Mouse (Mus musculus) ovary, postnatal 36 days (tissue): Measurements from ENCODE around the gene Spred2.

ENCODE experiments used
- DNase-seq: peaks from one replicate; pipeline ENCODE4 v3.0.0; 2022; ENCODE audit warnings: low spot score, mixed read lengths

Spred2 gene

GRCm38 (mm10) chr11:19925149-19925975, 1.2 kb downstream of the Spred2 start:
- DNase-seq: peak; percentile 70

GRCm38 (mm10) chr11:19925976-19926842, 2.0 kb downstream of the Spred2 start:
- peak; percentile 34 for DNase-seq

DNA sequence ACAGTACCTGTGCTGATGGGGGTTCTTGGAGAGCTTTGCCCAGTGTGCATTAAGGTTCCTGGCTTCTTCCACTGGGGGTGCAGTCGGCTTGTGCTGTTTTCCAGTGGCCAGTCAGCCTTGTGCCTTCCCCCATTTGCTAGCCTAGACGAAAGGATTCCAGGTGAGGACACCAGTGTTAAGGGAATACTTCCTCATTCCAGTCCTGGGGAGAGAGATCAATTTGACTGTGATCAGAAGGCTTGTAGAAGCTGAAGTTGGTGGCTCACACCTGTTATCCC, 2.6 kb downstream of the Spred2 start:
- DNase-seq: no peak

- no peak for DNase-seq
Measured at GRCm38 (mm10) chr11:19928633-19929032, 4.5 kb downstream of the Spred2 start.

- no peak for DNase-seq
Measured at GRCm38 (mm10) chr11:19929087-19929865, 5.1 kb downstream of the Spred2 start.

DNA sequence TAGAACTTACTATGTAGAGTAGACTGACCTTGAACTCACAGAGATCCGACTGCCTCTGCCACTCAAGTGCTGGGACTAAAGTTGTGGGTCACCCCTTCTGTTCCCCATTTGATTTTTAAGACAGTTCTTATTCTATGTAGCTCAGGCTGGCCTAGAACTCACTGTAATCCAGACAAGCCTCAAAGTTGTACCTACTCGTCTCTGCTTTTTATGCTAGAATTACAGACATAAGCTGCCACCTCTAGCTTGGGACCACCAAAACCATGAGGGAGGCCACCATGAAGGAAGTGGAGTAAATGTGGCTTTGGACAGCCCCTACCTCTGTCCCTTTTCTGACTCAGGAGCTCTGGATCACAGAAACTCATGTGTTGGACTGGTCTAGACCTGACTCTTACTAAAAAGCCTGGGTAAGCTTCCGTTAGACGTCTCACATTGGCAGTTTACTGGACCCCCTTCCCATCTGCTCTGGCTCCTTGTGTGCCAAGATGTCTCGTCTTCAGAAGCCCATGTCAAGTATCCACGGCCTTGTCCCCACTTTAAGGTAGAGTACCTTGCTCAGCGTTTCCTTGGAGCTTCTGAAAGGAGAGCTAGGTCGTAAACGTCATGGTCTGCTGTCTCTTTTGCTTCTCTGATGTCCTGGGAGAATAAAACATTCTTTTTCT, 7.5 kb downstream of the Spred2 start:
- no peak for DNase-seq

DNA sequence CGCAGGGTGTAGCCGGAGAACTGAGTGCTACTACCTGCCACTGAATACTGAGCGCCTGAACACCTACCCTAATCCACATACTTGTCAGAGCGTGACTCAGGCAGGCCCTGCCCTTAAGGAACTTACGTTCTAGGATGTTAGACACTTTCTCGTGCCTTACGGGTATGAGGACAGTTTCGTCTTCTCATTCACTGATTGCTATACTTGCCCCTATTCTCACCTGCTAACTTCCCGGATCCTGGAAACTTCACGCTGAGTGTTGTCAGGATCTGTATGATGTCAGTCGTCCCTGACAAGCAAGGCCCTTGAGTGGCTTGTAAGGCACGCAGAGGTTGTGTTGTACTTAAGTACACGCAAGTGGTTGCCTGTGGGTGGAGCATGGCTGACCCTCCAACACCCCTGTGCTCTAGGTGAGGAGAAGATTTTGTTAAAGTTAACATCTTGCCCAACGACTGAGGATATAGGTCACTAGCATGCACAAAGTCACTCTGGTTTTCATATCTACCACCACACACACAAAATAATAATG, 8.9 kb downstream of the Spred2 start:
- DNase-seq: no peak

DNA sequence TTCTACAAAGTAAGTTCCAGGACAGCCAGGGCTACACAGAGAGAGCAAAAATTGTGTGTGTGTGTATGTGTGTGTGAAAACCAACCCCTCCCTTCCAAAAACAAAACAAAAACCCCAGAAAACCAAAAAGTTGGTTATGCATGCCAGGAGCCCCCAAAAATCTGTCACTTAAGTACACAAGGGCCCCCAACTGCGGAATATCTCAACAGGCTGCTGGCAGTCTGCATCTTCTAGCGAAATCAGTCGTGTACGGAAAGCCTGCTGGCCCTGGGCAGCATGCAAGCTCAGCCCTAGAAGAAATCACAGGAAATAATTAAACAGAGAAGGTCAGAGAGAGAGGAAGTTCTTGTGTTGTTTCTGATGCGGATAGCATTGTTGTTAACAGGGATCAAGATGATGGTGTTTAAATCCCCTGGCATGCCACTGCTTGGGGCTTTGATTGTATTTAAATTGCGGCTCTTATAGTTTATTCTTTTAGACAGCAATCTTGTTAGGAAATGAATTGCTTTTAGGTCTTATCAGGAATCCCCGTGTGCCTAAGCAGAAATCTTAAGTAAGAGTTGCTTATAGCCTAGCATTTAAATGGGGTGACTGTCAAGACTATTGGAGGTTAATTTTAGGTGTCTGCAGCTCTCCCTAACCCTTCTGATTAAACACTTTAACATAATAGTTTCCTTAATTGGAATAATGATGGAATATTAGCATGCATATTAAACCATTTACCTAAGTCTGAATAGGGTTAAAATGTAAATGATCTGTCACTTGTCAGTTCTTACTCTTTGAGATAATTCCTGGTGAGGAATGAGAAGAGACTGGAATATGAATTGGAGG, 11.6 kb downstream of the Spred2 start:
- no peak for DNase-seq

DNA sequence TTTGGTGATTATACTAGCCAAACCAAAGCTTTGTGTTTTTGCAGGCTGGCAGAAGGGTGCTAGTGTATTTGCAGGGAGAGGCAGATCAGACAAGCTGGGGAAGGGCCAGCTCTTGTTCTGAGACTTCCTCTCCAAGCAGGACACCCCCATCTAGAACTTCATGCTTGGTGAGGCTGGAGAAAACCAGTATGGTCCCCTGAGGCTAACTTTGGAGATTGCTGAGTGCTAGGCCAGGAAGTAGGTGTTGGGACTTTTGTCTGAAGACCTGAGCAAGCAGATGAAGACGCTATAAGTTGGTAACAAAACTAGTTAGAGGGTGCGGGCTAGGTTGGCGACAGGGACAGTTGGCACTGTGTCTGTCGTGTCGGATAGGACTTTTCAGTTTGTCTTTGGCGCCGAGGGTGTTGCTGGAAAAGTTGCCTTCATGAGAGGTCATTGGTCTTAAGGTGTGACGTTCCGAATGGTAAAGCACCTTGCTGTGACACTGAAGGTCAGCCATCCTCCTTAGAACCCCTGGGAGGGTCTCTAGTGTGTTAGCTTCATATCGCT, 14.4 kb downstream of the Spred2 start:
- DNase-seq: no peak

- no peak for DNase-seq
Measured at GRCm38 (mm10) chr11:19939305-19939730, 15.1 kb downstream of the Spred2 start.

DNA sequence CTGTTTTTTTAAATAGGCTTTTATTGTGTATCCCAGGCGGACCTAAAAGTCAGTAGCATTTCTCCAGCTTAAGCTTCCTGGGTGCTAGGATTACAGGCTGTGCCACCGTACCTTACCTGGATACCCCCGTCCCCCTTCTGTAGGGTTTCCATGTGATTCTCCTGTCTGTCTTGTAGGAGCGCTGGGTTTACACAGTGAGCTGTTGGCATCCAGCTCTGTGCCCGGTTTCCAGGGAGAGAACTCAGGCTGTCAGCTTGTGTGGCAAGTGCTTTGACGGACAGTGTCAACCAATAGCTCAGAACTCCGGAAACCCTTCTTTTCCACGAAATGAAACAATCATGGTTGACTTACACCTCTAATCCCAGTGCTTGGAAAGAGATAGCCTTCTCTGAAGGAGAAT, 15.7 kb downstream of the Spred2 start:
- DNase-seq: no peak

- DNase-seq: no peak
Measured at GRCm38 (mm10) chr11:19941156-19941777, 17.1 kb downstream of the Spred2 start.

GRCm38 (mm10) chr11:19941978-19942377, 17.8 kb downstream of the Spred2 start:
- DNase-seq: no peak

DNA sequence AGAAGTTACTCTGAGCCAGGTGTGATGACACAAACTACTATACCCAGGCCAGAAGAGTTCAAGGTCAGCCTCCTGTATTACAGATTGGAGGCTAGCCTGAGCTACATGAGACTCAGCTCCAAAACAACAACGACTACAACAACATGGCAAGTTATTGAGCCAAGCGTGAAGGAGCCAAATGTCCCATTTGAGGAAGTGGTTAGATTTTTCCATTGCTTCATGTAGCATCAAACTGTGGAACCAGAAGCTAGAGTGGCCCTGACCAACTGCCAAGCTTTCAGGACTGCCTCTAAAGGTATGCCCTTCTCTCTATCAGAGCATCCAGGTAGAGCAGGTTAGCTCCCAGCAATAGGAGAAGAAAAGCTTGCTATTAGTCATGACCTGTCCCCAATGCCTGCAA, 19.6 kb downstream of the Spred2 start:
- DNase-seq: no peak

DNA sequence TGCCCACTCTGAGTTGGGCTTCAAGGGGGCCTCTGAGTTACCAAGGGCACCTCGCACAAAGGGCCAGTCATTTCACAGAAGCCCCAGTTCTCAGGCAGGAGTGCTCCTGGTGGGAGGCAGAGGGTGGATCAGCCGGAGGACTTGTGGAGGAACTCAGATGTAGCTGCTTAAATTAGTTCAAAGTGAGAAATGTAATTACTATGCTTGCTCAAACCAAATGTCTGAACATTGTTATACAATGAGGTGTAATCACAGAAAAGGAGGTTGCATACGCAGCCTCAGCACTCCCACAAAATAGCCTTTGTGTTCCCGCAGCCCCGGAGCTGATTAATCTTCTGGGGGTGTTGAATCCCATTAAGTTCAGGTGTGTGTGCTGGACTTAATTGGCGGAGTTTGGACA, 20.5 kb downstream of the Spred2 start:
- no peak for DNase-seq

- no peak for DNase-seq
Measured at GRCm38 (mm10) chr11:19946721-19947120, 22.5 kb downstream of the Spred2 start.

- DNase-seq: peak; percentile 25
Measured at GRCm38 (mm10) chr11:19947626-19948135, 23.5 kb downstream of the Spred2 start.

DNA sequence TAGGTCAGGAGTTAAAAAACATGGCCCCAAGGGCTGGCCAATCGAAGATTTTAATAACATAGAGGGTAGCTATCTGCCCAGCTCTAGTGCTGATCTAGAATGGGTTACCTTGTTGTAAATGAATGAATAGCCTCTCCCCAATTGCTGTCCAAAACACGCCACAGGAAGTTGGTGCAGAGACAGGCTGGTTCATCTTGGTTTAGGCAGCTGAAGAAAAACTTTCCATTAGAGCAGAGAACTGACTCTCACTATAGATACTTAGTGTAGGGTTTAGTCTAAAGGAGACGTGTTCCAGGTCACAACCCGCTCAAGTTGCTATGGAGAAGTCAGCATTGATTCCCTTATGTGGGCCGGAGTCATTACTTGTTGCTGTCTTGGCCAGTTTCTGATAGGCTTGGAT, 25.6 kb downstream of the Spred2 start:
- no peak for DNase-seq

GRCm38 (mm10) chr11:19950169-19950568, 26.0 kb downstream of the Spred2 start:
- DNase-seq: no peak

DNA sequence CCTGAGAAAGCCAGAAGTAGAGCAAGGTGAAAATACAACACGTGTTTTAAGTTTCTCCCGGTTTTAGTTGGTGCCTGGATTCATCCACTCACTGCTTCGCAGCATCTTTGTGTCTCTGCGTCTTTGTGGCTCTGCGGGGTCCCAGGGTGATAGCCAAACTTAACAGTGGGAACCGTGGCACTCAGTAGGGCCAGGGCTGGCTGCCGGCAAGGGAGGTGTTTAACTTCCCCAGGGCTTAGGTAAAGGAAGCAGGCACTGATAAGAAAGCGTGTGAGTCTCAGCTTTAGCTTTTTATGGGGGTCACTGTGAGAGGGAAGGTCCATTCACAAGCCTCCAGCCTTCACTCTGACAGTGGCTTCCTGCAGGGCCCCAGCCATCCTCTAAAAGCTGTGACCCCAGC, 28.8 kb downstream of the Spred2 start:
- DNase-seq: no peak
